Mouse (Mus musculus) urinary bladder, postnatal 4 days (tissue): Measurements from ENCODE around the gene Spc24.
A peak's percentile ranks its signal among the peaks of the same experiment; 100 is the strongest.

Experiments
- DNase-seq, 2 experiments: peaks; one replicate each; pipeline ENCODE4 v3.0.0; 2021 to 2022; ENCODE audit warnings: low spot score in 2 of 2

Gene Spc24

GRCm38 (mm10) chr9:21749382-21750118, 10.6 kb downstream of the Spc24 start:
- DNase-seq: no peak

- DNase-seq: no peak
Measured at GRCm38 (mm10) chr9:21748491-21748890, 11.6 kb downstream of the Spc24 start.

DNA sequence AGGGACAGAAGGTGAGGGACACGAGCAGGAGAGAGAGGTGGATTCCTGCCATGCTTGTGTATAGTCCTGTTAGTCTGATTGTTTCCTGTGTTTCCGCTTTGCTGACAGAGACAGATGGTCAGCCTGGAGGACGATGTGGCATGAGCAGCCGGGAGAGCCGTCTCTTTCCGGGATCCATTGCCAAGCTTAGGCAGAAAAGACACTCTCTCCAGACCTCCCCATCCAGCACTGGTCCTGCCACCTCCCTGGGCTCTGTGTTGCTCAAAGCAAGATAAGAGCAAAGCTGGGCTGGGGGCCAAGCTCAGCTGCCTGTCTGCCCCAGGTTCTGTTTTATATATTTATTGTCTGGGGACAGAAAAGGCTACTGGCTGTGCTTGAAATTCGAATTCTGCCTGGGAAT, 12.1 kb downstream of the Spc24 start:
- DNase-seq: peak in 1 of 2 experiments; percentile 46

- no peak for DNase-seq
Measured at GRCm38 (mm10) chr9:21747238-21747774, 12.8 kb downstream of the Spc24 start.

GRCm38 (mm10) chr9:21741514-21741913, 18.6 kb downstream of the Spc24 start:
- DNase-seq: no peak

DNA sequence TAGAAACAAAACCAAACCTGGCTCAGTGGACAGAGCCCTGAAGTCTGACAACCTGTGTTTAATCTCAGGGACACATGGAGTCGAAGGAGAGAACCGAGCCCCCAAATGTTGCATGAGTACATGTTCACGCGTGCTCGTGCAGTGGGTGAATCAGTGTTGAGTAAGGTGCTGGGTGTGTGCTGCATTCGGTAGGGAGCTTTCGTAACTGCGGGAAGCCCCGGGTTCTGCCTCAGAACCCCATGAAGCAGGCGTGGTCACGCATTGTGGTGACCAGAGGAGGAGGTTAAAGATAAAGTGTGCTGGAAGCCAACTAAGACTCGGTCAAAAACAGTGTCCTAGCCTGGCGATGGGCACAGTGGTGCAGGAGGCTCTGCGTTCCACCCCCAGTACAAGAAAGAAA, 19.7 kb downstream of the Spc24 start:
- DNase-seq: no peak

GRCm38 (mm10) chr9:21738776-21739175, 21.3 kb downstream of the Spc24 start:
- no peak for DNase-seq

- no peak for DNase-seq
Measured at GRCm38 (mm10) chr9:21737188-21737587, 22.9 kb downstream of the Spc24 start.

- DNase-seq: no peak
Measured at GRCm38 (mm10) chr9:21736580-21736979, 23.5 kb downstream of the Spc24 start.

GRCm38 (mm10) chr9:21735126-21735525, 25.0 kb downstream of the Spc24 start:
- no peak for DNase-seq

DNA sequence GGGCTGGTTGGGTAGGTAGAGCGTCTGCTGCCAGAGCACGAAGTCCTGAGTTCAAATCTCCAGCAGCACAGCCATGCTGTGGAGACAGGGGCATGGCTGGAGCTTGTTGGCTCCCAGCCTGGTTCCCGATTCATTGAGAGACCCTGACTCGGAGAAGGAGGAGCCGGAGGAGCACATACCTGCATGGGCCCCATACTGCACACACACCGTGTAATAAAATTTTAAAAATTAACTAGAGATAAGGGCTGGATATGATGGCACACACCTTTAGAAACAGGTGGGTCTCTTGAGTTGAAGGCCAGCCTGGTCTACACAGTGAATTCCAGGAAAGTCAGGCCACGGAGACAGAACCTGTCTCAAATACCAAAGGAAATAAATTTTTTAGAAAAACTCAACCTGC, 26.1 kb downstream of the Spc24 start:
- DNase-seq: no peak

GRCm38 (mm10) chr9:21733446-21733845, 26.7 kb downstream of the Spc24 start:
- no peak for DNase-seq

- no peak for DNase-seq
Measured at GRCm38 (mm10) chr9:21732288-21732687, 27.8 kb downstream of the Spc24 start.

DNA sequence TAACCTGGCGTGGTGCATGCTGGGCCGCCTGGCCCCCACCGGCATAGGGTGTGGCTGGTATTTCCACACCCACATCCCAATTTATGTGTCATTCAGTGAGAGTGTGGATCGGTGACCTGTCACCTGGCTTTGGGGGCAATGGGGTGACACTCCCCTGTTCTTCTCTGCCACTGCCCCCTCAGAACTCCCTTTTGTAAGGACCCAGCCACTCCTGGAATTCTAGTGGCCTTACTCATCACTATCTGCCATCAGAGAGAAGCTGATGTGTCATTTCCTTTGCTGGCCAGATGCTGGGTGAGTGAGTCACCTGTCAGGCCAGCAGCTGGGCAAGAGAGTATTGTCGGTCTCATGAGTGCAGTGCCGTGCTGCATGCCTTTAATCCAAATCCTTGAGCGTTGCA, 30.8 kb downstream of the Spc24 start:
- no peak for DNase-seq

DNA sequence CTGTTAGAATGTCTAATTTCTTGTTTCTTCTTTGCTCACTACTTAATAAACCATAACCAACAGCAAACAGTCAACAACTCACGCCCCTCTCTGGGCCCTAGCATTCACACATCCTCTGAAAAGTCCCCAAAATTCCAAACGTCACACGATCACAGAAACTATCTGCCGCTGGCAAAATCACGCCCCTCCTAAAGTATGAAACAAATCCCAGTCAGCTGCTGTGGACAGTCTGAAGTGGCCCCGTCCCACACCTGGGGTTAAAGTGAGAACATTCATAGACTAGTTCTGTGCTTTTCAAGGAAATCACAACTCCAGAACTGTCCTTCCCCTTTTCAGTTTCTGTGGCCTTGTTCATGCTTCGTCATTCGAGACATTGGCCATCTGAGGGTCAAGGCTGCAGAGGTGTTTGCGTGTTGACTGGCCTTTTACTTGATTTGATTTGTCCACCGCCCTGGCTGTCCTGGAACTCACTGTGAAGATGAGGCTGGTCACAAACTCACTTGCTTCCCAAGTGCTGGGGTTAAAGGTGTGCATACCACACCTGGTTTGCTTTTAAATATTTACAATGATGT, 31.8 kb downstream of the Spc24 start:
- no peak for DNase-seq

- no peak for DNase-seq
Measured at GRCm38 (mm10) chr9:21726218-21726975, 33.7 kb downstream of the Spc24 start.

- DNase-seq: no peak
Measured at GRCm38 (mm10) chr9:21725224-21726121, 34.6 kb downstream of the Spc24 start.

- DNase-seq: peak; percentile 93 to 95
Measured at GRCm38 (mm10) chr9:21724147-21724536, 36.0 kb downstream of the Spc24 start.

GRCm38 (mm10) chr9:21723377-21724146, 36.5 kb downstream of the Spc24 start, which contains the start of gene Ldlr:
Ldlr (plus strand) TSS chr9:21723483.
- peak; percentile 86 to 92 for DNase-seq

DNA sequence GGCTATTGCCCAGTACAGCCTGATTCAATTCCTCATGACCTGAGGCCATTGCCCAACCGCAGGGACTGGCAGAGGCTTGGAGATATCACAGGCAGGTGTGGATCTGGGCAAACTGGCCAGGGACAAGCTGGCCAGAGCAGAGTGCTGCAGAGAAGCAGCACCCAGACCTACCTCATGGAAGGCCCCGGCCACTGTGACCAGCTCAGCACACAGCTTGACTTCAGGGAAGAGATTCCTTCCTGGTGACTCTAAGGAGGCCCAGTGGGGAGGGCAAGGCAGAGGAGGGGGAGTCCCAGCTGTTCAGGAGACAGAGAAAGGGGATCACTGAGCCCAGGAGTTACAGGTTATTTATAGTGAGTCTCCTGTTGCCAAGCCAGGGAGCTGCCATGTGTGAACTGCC, 39.1 kb downstream of the Spc24 start:
- no peak for DNase-seq

GRCm38 (mm10) chr9:21717015-21717414, 43.1 kb downstream of the Spc24 start:
- DNase-seq: no peak
